Mouse (Mus musculus): ENCODE measurements around the gene Lix1.

GRCm38 (mm10) chr17:17492116-17492515 is 89.6 kb downstream of the Lix1 start:
- TF ChIP-seq POLR2A (IDR thresholded peaks at IDR 0.05; ENCODE audit: low read depth, low read length) (no peak), CTCF (IDR thresholded peaks at IDR 0.05; ENCODE audit: borderline replicate concordance, insufficient read depth, low read length) (no peak)

Measured in embryonic fibroblast, embryonic 13.5 days (primary cell).